Mouse (Mus musculus) embryonic facial prominence, embryonic 15.5 days (tissue): Measurements from ENCODE around the gene Nxpe3. TPM values are rescaled to one million over a fixed set of nuclear protein-coding genes. Genes with fewer than 3 reads are reported as not detected.
A peak's percentile ranks its signal among the peaks of the same experiment; 100 is the strongest.

Source experiments
- ATAC-seq: fragments of 200-750 bp; cut with Nextera tagmentation; 2 replicates; pipeline ENCODE4 v1.8.0; 2017; ENCODE audit warnings: low read depth, moderate TSS enrichment; ENCODE audit not compliant: insufficient number of reproducible peaks, low FRiP score, low TSS enrichment
- H3K27ac ChIP-seq: fragments of 300-500 bp; sonication (generic); replicated peaks from 2 replicates; pipeline ENCODE4 v1.5.1; 2015; ENCODE audit warnings: mild to moderate bottlenecking, inconsistent platforms
- H3K27me3 ChIP-seq: fragments of 300-500 bp; sonication (generic); 2 replicates; pipeline ENCODE4 v1.6.1; 2015; ENCODE audit warnings: inconsistent platforms
- H3K36me3 ChIP-seq: fragments of 300-500 bp; sonication (generic); 2 replicates; pipeline ENCODE4 v1.6.1; 2015; ENCODE audit warnings: mild to moderate bottlenecking, inconsistent platforms
- H3K4me1 ChIP-seq: fragments of 300-500 bp; sonication (generic); 2 replicates; pipeline ENCODE4 v1.6.1; 2015; ENCODE audit warnings: inconsistent platforms
- H3K4me2 ChIP-seq: fragments of 300-500 bp; sonication (generic); replicated peaks from 2 replicates; pipeline ENCODE4 v1.6.1; 2015; ENCODE audit warnings: mild to moderate bottlenecking, inconsistent platforms
- H3K4me3 ChIP-seq: fragments of 300-500 bp; sonication (generic); replicated peaks from 2 replicates; pipeline ENCODE4 v1.5.1; 2015; ENCODE audit warnings: mild to moderate bottlenecking, inconsistent platforms
- H3K9ac ChIP-seq: fragments of 300-500 bp; sonication (generic); 2 replicates; pipeline ENCODE4 v1.6.1; 2015; ENCODE audit warnings: inconsistent platforms
- H3K9me3 ChIP-seq: fragments of 300-500 bp; sonication (generic); replicated peaks from 2 replicates; pipeline ENCODE4 v1.6.1; 2016; ENCODE audit warnings: inconsistent platforms
- WGBS: fragments of 180-500 bp; shearing (Covaris S2); methylation state at CpG from one replicate; pipeline ENCODE4 v1.1.7; 2015; 5-methylcytosine and 5-hydroxymethylcytosine counted together
- polyA plus RNA-seq: library from polyadenylated mRNA; unstranded; fragments of >200 nt; fragmentation: Nextera tagmentation; extraction: Ambion mirVana; gene quantifications from 2 replicates; pipeline ENCODE4 v1.2.1, GENCODE M21; 2015

Gene Nxpe3
- polyA plus RNA-seq, 1 experiment from 2014 or later, result 0.67 TPM

DNA sequence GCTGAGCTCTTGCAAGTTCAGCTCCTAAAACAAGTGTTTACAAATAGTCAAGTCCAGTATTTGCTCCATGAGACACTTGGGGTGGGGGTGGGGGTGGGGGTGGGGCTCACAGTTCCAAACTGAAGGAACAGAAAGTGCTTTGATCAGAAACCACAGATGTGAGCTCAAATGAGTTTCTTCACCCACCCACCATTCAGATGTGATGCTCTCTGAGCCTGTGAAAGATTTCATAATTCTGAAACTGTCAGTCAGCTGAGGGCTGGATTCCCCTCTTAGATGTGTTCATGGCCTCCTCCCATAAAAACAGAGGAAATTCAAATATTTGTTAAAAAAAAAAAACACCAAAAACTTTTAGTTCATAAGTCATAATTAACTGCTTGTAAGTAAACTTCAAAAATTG is 59.3 kb downstream of the Nxpe3 start:
- Histone ChIP-seq H3K4me3 (no peak overlapping the region), H3K36me3 (no peaks in the 10 kb centered on the region), H3K4me1 (no peaks in the 10 kb centered on the region), H3K9me3 (no peaks in the 10 kb centered on the region), H3K9ac (no peak overlapping the region), H3K27ac (no peak overlapping the region), H3K4me2 (no peak overlapping the region), H3K27me3 (no peaks in the 10 kb centered on the region)
- no peak for ATAC-seq

DNA sequence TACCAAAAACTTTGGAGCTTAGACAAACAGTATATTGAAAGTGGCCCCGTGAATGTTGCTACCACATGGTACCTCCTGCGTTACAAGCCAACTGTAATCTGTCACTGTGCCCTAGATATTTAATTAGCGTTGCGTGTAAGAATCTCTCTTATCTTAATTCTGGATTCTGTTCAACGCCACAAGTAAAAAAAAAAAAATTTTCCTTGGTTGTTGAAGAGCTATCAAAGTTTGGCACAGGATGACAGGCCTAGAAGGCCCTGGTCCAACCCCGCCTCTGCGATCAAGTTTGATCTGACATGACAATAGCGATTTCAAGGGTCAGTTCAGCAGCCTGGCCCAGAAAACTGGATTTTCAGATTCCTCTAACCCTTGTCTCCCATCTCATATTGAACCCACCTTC is 62.5 kb downstream of the Nxpe3 start:
- Histone ChIP-seq H3K36me3 (no peaks in the 10 kb centered on the region), H3K9ac (no peak overlapping the region), H3K9me3 (no peaks in the 10 kb centered on the region), H3K27me3 (no peaks in the 10 kb centered on the region), H3K4me3 (no peak overlapping the region), H3K27ac (no peak overlapping the region), H3K4me1 (no peaks in the 10 kb centered on the region), H3K4me2 (no peak overlapping the region)
- 91% methylated on average over 8 of the region's 8 CpGs for WGBS
- no peak for ATAC-seq

DNA sequence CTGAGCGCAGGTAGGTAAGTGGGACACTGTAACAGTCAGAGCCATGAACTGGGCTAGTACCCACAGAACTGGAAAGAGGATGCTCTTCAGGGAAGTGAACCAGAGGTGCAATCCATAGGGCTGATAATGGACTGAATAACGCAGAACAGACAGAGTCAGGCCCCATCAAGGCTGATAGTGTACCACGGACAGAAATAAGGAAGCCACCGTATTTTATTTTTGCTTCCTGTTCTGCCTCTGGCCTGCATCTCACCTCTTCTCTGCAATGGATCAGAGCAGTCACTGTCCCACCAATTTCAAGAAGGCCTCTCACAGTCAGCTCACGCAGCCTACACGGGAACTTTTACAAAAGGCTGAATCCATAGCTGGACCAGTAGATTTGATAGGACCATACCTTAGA is 63.0 kb downstream of the Nxpe3 start:
- 95% methylated on average over 6 of the region's 6 CpGs for WGBS
- H3K9ac ChIP-seq, result no peak overlapping the region
- H3K4me1 ChIP-seq, result no peaks in the 10 kb centered on the region
- no peak overlapping the region for H3K4me2 ChIP-seq
- ATAC-seq, result no peak
- no peaks in the 10 kb centered on the region for H3K36me3 ChIP-seq
- no peak overlapping the region for H3K4me3 ChIP-seq
- no peaks in the 10 kb centered on the region for H3K27me3 ChIP-seq
- H3K27ac ChIP-seq, result no peak overlapping the region
- H3K9me3 ChIP-seq, result no peaks in the 10 kb centered on the region

DNA sequence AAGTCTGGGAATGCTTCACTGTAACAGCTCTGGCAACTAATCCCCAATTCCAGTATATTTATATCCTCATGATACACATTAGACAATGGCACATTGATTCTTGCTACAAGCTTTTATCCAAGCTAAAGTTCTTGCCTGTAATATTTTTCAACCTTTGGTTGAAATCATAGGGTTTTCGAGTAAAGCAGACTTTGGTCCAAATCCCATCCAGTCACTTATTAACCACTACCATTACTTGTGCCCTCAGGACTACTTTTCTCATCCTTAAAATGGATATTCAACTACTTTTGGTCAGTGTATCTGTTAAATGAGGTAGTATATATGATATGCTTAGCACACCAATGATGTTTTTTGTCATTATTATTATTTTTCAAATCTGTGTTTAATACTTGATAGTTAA is 63.6 kb downstream of the Nxpe3 start:
- Histone ChIP-seq H3K9ac (no peak overlapping the region), H3K9me3 (no peaks in the 10 kb centered on the region), H3K4me3 (no peak overlapping the region), H3K36me3 (no peaks in the 10 kb centered on the region), H3K4me2 (no peak overlapping the region), H3K27me3 (no peaks in the 10 kb centered on the region), H3K27ac (no peak overlapping the region), H3K4me1 (no peaks in the 10 kb centered on the region)
- no peak for ATAC-seq
- 92% methylated on average over 1 of the region's 1 CpGs for WGBS

DNA sequence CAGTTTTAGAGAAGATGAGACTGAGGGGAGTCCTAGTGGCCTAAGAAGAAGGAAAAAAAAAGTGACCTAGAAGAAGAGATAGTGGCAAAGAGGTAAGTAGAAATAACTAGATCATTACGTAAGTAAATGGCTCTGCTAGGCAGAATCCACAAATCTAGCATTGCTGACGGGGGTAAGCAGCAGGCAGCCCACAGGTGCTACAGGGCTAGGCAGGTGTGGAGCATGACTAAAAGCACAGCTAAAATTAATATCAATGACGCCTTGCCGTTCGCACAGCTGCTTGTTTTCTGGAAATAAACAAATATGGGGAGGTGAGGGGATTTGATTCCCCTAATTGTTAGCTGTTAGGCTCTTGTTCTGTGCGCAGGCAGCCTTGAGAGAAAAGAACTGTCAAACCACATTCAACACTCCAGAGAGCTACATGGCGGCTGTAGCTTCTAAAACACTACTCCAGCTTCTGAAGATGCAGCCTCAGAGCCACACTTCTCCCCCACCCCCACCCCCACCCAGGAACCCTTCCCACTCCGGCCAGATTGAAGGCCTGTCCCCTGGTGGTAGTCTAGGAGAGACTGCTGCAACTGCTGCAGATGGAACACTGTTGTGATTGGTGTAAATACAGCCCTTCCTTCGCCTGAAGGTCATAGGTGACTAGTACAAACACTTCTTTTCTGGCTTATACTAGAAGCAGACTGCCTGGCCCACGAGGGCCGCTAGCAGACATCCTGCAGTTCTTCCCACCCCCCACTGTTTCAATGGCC is 71.5 kb downstream of the Nxpe3 start:
- no peak for ATAC-seq
- Histone ChIP-seq H3K9me3 (no peaks in the 10 kb centered on the region), H3K4me2 (no peak overlapping the region), H3K27ac (no peak overlapping the region), H3K4me3 (no peak overlapping the region), H3K9ac (no peak overlapping the region), H3K27me3 (no peaks in the 10 kb centered on the region), H3K4me1 (peaks cover 20% of the 10 kb centered on the region), H3K36me3 (peaks cover under 1% of the 10 kb centered on the region; the same call in 1 of the 2 replicates)
- 50% methylated on average over 11 of the region's 11 CpGs for WGBS

DNA sequence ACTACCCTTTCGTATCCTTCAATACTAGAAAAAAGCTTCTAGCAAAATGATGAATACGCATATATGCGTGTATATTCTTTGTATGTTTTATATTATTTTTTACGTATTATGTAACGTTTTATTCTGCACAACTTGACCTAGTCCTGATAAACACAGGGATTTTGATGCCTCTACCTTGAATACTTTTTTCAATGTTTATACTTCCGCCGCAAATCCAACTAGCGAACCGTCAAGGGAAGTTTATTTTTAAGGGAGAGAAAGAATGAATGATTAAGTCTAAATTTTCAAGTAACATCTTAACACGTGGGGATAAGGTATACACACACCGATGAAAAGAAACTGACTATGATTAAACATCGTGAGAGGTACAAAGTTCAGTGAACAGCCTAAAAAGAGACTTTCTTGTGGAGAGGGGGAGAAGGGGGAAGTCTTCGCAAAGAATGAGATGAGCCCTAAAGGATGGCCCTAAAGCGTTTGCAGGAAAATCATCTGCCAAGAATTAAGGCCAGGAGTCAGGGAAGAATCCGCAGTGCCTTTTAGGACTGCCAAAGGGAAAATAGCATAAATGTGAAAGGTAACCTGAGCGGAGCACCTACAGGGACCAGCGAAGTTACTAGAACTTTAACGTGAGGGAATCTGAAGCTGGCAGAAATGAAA is 72.2 kb downstream of the Nxpe3 start:
- WGBS, result 25% methylated on average over 18 of the region's 18 CpGs
- peaks cover 21% of the 10 kb centered on the region for H3K4me1 ChIP-seq
- no peaks in the 10 kb centered on the region for H3K9me3 ChIP-seq
- 0 out of 2 replicates have a peak overlapping the region, but pooled peaks have one; percentile 7 for H3K27ac ChIP-seq
- H3K9ac ChIP-seq, result no peak overlapping the region
- H3K27me3 ChIP-seq, result no peaks in the 10 kb centered on the region
- peaks cover 8% of the 10 kb centered on the region for H3K36me3 ChIP-seq
- peak overlapping the region; percentile 84 for H3K4me3 ChIP-seq
- peak overlapping the region; percentile 73 for H3K4me2 ChIP-seq
- no peak for ATAC-seq

DNA sequence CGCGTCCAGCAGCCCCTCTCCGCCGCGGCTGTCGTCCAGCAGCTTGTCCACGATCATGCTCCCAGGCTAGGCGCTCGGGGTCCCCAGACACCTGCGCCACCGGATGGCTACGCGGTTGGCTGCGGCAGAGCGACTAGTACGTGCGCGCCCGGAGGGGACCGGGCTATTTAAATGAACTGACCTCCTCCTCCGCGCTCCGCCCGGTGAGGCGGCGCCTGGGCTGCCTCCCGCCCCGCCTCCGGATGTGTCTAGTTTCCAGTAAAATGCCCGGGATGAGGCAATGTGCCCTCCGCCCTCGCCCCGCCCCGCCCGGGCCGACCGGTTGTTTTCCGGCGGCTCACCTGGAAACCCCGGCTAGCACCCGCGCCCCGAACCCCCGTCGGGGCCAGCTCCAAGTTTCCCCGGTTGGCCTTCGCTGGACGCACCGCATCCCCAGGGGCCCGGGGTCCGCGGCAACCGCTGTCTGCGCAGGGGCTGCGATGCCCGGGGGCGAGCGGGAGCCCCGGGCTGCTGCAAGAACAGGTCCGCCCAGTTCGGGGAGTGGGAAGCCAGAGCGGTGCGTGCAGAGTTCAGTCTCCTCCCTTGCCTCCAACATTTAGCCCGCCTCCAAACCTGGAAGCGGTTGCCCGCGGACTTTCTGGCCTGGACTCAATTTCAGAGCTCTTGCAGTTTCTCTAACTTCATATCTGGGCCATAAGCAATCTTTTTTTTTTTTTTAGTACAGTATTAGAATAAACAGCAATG is 72.9 kb downstream of the Nxpe3 start:
- H3K4me1 ChIP-seq, result peaks cover 21% of the 10 kb centered on the region
- ATAC-seq, result peak; percentile 96
- peak overlapping the region; percentile 94 for H3K27ac ChIP-seq
- no peaks in the 10 kb centered on the region for H3K27me3 ChIP-seq
- H3K4me2 ChIP-seq, result peak overlapping the region; percentile 73
- peaks cover 13% of the 10 kb centered on the region for H3K36me3 ChIP-seq
- H3K9ac ChIP-seq, result peak overlapping the region; percentile 83
- no peaks in the 10 kb centered on the region for H3K9me3 ChIP-seq
- under 1% methylated on average over 67 of the region's 67 CpGs for WGBS
- H3K4me3 ChIP-seq, result peak overlapping the region; percentile 84

DNA sequence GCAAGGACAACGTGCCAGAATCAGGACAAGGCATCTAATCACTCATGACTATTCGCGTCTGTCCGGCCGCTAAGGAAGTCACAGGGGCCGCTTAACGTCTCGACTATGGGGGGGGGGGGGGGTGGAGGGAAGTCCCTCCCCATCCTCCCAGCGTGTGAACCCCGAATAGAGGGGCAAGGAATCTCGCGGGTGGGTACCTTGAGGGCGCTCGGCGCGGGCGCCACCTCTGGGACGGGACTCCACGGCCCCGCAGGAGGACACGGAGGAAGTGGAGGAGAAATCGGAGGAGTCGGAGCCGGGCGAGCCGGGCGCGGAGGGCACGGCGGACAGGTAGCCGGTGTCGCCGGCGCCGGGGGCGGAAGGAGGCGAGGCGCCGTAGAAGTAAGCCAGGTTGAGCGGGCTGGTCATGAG is 73.5 kb downstream of the Nxpe3 start:
- no peaks in the 10 kb centered on the region for H3K27me3 ChIP-seq
- H3K9me3 ChIP-seq, result no peaks in the 10 kb centered on the region
- ATAC-seq, result no peak; the same call in none of the 2 replicates
- H3K36me3 ChIP-seq, result peaks cover 19% of the 10 kb centered on the region
- peak overlapping the region; percentile 83 for H3K9ac ChIP-seq
- peak overlapping the region; percentile 73 for H3K4me2 ChIP-seq
- H3K27ac ChIP-seq, result peak overlapping the region; percentile 94
- peaks cover 21% of the 10 kb centered on the region for H3K4me1 ChIP-seq
- peak overlapping the region; percentile 84 for H3K4me3 ChIP-seq
- WGBS, result under 1% methylated on average over 40 of the region's 40 CpGs

DNA sequence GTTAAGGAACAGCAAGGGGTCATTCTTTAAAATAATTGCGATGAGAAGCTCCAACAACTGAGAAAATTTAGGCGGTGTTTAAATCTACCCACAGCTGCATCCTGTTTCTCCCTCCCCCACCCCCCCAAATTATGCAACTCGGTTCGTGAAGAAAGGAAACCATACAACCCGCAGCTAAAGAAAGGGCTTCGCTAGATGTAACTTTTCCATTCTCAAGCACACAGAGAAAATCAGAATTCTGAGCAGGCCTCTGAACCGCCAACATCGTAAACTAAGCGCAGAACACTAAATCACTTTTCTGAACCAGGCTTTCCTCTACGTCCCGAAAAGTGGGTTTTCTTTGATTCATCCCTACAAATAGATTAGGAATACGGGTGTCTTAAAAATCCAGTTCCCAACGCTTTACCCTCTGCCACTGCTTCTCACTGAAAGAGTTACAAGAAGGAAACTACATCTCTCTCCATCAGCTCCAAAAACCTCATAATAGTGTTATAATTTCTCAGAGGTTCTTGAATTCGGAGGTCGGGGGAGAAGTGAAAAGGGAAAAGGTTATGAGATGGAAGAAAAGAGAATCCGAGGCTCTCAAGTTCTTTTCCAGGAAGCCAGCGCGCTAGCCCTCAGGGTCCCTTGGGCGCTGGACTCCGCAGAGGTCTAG is 74.0 kb downstream of the Nxpe3 start:
- H3K27me3 ChIP-seq, result no peaks in the 10 kb centered on the region
- H3K4me2 ChIP-seq, result peak overlapping the region; percentile 73
- H3K9me3 ChIP-seq, result no peaks in the 10 kb centered on the region
- H3K27ac ChIP-seq, result peak overlapping the region; percentile 94
- H3K4me1 ChIP-seq, result peaks cover 21% of the 10 kb centered on the region
- peak overlapping the region; percentile 84 for H3K4me3 ChIP-seq
- H3K9ac ChIP-seq, result peak overlapping the region; percentile 83
- peaks cover 24% of the 10 kb centered on the region for H3K36me3 ChIP-seq
- 5% methylated on average over 20 of the region's 20 CpGs for WGBS
- ATAC-seq, result no peak

DNA sequence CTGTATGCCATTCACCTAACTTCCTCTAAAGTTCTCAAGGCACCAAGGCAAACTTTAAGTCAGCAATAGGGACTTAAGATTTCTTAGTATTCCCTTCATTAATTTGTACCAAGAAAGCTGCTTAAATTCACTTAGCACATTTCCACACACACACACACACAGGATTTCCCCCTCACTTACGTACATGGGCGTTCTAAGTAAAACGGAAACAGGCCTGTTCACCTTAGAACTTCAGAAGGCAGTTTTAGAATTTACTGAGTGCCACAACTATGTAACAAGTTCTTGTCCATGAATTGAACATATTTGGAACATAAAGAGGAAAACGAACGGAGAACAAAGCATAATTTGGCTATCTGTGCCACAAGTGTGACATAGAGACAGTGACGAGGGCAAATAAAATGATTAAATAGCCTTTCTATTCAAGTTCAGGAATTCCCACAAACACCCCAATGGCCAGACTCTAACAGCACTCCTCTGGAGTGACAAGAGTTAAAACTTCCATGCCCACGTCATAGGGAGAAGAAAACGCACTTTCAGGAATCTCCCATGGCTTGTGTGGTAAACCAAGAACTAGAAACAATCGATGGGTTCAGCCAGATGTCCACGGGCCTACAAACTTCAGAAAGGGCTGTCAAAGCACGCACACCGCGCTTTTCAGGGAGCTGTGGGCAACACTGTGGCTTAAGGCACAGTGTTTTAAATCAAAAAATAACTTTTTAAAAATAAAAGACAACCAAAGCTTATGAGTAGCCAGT is 74.7 kb downstream of the Nxpe3 start:
- Histone ChIP-seq H3K36me3 (peaks cover 31% of the 10 kb centered on the region), H3K4me1 (peaks cover 21% of the 10 kb centered on the region), H3K27ac (peak overlapping the region; percentile 94), H3K27me3 (no peaks in the 10 kb centered on the region), H3K9ac (peak overlapping the region; percentile 83; the same call in 1 of the 2 replicates), H3K9me3 (no peaks in the 10 kb centered on the region), H3K4me2 (peak overlapping the region; percentile 73), H3K4me3 (peak overlapping the region; percentile 84)
- ATAC-seq, result no peak
- WGBS, result 27% methylated on average over 13 of the region's 13 CpGs
